Mouse (Mus musculus) ES-Bruce4 (cell line): ENCODE results near the gene Plekha1.

Source experiments
- CTCF ChIP-seq: IDR thresholded peaks from one replicate; pipeline ENCODE4 v1.8.1; 2011; ENCODE audit warnings: low read depth, low read length
- EP300 ChIP-seq: IDR thresholded peaks from 2 replicates; pipeline ENCODE4 v1.6.1; 2011; ENCODE audit warnings: low read depth, low read length; ENCODE audit not compliant: insufficient read depth

DNA sequence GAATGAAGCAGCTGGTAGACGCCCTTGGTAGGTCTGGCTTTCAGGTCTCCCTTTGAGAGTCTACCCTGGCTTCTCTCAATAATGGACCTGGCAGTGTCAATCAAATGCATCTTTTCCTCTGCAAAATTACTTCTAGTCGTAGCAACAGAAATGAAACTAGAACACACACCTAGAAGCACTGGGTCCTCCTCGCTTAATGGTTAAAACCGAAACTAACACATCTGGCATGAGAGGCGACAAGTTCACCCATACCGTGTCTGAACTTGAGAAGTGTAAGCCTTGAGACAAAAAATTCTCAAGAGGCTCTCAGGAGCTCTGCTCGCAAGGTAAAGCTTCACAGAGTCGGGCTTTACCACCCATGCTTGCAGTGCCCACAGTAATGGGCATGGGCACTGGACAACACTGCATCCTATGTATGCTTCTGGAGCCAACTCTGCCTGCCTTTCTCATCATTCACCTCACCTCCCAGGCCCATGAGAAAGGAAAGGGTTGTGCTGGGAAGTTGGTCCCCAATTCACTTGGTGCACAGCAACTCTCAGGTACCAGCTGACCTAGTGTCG is 37.6 kb upstream of the Plekha1 start:
- TF ChIP-seq CTCF (no peak), EP300 (no peak)
